Mouse (Mus musculus): Measurements from ENCODE around the gene Nt5dc2.

The Nt5dc2 gene

GRCm38 (mm10) chr14:31134015-31135000 is 3.5 kb downstream of the Nt5dc2 start:
- no peak for DNase-seq

- no peak for DNase-seq
Observed at GRCm38 (mm10) chr14:31135495-31136410, 4.9 kb downstream of the Nt5dc2 start.

- no peak for DNase-seq
Observed at GRCm38 (mm10) chr14:31136411-31137280, 5.8 kb downstream of the Nt5dc2 start.

- no peak for DNase-seq
Observed at GRCm38 (mm10) chr14:31137281-31137595, 6.4 kb downstream of the Nt5dc2 start.

- DNase-seq, result no peak
Observed at GRCm38 (mm10) chr14:31137791-31138190, 6.9 kb downstream of the Nt5dc2 start.

GRCm38 (mm10) chr14:31138219-31138896 is 7.5 kb downstream of the Nt5dc2 start:
- DNase-seq, result no peak

- no peak for DNase-seq
Observed at GRCm38 (mm10) chr14:31138897-31139429, 8.1 kb downstream of the Nt5dc2 start.

- DNase-seq, result no peak
Observed at GRCm38 (mm10) chr14:31139666-31140065, 8.8 kb downstream of the Nt5dc2 start.

- no peak for DNase-seq
Observed at GRCm38 (mm10) chr14:31140141-31140540, 9.3 kb downstream of the Nt5dc2 start.

- no peak for DNase-seq
Observed at GRCm38 (mm10) chr14:31141011-31141410, 10.2 kb downstream of the Nt5dc2 start.

- no peak for DNase-seq
Observed at GRCm38 (mm10) chr14:31145694-31146093, 14.8 kb downstream of the Nt5dc2 start.

- DNase-seq, result no peak
Observed at GRCm38 (mm10) chr14:31160196-31161150, 29.6 kb downstream of the Nt5dc2 start.

GRCm38 (mm10) chr14:31161191-31161590 is 30.3 kb downstream of the Nt5dc2 start:
- no peak for DNase-seq

- no peak for DNase-seq
Observed at GRCm38 (mm10) chr14:31161638-31162037, 30.8 kb downstream of the Nt5dc2 start.

GRCm38 (mm10) chr14:31164067-31164466 is 33.2 kb downstream of the Nt5dc2 start:
- DNase-seq, result no peak

- DNase-seq, result no peak
Observed at GRCm38 (mm10) chr14:31165010-31165409, 34.2 kb downstream of the Nt5dc2 start.

- no peak for DNase-seq
Observed at GRCm38 (mm10) chr14:31165458-31165857, 34.6 kb downstream of the Nt5dc2 start.

- DNase-seq, result no peak
Observed at GRCm38 (mm10) chr14:31165991-31166630, 35.3 kb downstream of the Nt5dc2 start.

- DNase-seq, result no peak
Observed at GRCm38 (mm10) chr14:31166827-31167226, 36.0 kb downstream of the Nt5dc2 start.

- DNase-seq, result no peak
Observed at GRCm38 (mm10) chr14:31168425-31168824, 37.6 kb downstream of the Nt5dc2 start, which contains the start of gene Stab1. Gene Stab1 (minus strand): TSS chr14:31168641.

All from thymus, postnatal 14 days (tissue).